Mouse (Mus musculus) limb, embryonic 11.5 days (tissue): ENCODE data around the gene Gpr152. TPM values are rescaled to one million over a fixed set of nuclear protein-coding genes. Genes with fewer than 3 reads are reported as not detected.

Source experiments
- ATAC-seq: fragments of 200-750 bp; cut with Nextera tagmentation; 2 replicates; pipeline ENCODE4 v1.8.0; 2017; ENCODE audit warnings: low read depth; ENCODE audit not compliant: insufficient number of reproducible peaks, low FRiP score, low TSS enrichment
- DNase-seq: peaks from one replicate; pipeline ENCODE4 v3.0.0-alpha.2; 2015; ENCODE audit warnings: low spot score
- H3K27ac ChIP-seq: fragments of 300-500 bp; sonication (generic); replicated peaks from 2 replicates; pipeline ENCODE4 v1.5.1; 2014; ENCODE audit warnings: low read depth, mild to moderate bottlenecking, low read length
- H3K27me3 ChIP-seq: fragments of 300-500 bp; sonication (generic); 2 replicates; pipeline ENCODE4 v1.6.1; 2014; ENCODE audit warnings: mild to moderate bottlenecking, low read length, mixed read lengths; ENCODE audit not compliant: control insufficient read depth, insufficient read depth
- H3K36me3 ChIP-seq: fragments of 300-500 bp; sonication (generic); 2 replicates; pipeline ENCODE4 v1.6.1; 2014; ENCODE audit warnings: mild to moderate bottlenecking, low read length, moderate library complexity, mixed read lengths; ENCODE audit not compliant: control insufficient read depth, insufficient read depth
- H3K4me1 ChIP-seq: fragments of 300-500 bp; sonication (generic); 2 replicates; pipeline ENCODE4 v1.6.1; 2014; ENCODE audit warnings: low read length, mixed read lengths; ENCODE audit not compliant: control insufficient read depth, insufficient read depth
- H3K4me2 ChIP-seq: fragments of 300-500 bp; sonication (generic); 2 replicates; pipeline ENCODE4 v1.6.1; 2014; ENCODE audit warnings: low read depth, mild to moderate bottlenecking, moderate library complexity; ENCODE audit not compliant: severe bottlenecking
- H3K4me3 ChIP-seq: fragments of 300-500 bp; sonication (generic); 2 replicates; pipeline ENCODE4 v1.5.1; 2014; ENCODE audit warnings: low read depth, low read length
- H3K9ac ChIP-seq: fragments of 300-500 bp; sonication (generic); 2 replicates; pipeline ENCODE4 v1.6.1; 2014; ENCODE audit warnings: mild to moderate bottlenecking, low read length
- H3K9me3 ChIP-seq: fragments of 300-500 bp; sonication (generic); 2 replicates; pipeline ENCODE4 v1.6.1; 2016; ENCODE audit warnings: low read length; ENCODE audit not compliant: control insufficient read depth
- WGBS: fragments of 180-500 bp; shearing (Covaris S2); extraction: QIAGEN DNeasy Blood & Tissue Kit; methylation state at CpG from one replicate; pipeline ENCODE4 v1.1.7; 2014; 5-methylcytosine and 5-hydroxymethylcytosine counted together
- polyA plus RNA-seq: library from polyadenylated mRNA; unstranded; fragments of >200 nt; fragmentation: Nextera tagmentation; extraction: Ambion mirVana; gene quantifications from 2 replicates; pipeline ENCODE4 v1.2.1, GENCODE M21; 2014

Gpr152 gene
- polyA plus RNA-seq, 1 experiment from 2014 or later = not detected

- WGBS = 82% methylated on average over 6 of the region's 6 CpGs
- Histone ChIP-seq H3K27ac (no peak overlapping the region), H3K27me3 (no peaks in the 10 kb centered on the region), H3K9me3 (no peaks in the 10 kb centered on the region), H3K4me2 (no peak overlapping the region), H3K4me3 (no peak overlapping the region), H3K9ac (no peak overlapping the region), H3K4me1 (no peaks in the 10 kb centered on the region), H3K36me3 (no peaks in the 10 kb centered on the region)
- DNase-seq (no peak), ATAC-seq (no peak)
Observed at GRCm38 (mm10) chr19:4140147-4140546, 560 bp downstream of the Gpr152 start.

- no peak overlapping the region for H3K9ac ChIP-seq
- DNase-seq = no peak
- no peak overlapping the region for H3K27ac ChIP-seq
- no peaks in the 10 kb centered on the region for H3K27me3 ChIP-seq
- 91% methylated on average over 18 of the region's 18 CpGs for WGBS
- ATAC-seq = no peak
- H3K9me3 ChIP-seq = no peaks in the 10 kb centered on the region
- 0 out of 2 replicates have a peak, but pooled peaks cover under 1% of the 10 kb centered on the region for H3K4me1 ChIP-seq
- no peaks in the 10 kb centered on the region for H3K36me3 ChIP-seq
- H3K4me3 ChIP-seq = no peak overlapping the region
- H3K4me2 ChIP-seq = no peak overlapping the region
Observed at GRCm38 (mm10) chr19:4142416-4143173, 3.0 kb downstream of the Gpr152 start.

GRCm38 (mm10) chr19:4143759-4144268, 4.2 kb downstream of the Gpr152 start, which contains the start of gene Cabp4:
Gene Cabp4, minus strand, starts transcription at chr19:4144033.
- no peak for DNase-seq
- peaks cover 7% of the 10 kb centered on the region for H3K4me1 ChIP-seq
- H3K4me2 ChIP-seq = no peak within 1 kb of the TSS
- no peaks in the 10 kb centered on the region for H3K27me3 ChIP-seq
- no peak within 1 kb of the TSS for H3K9ac ChIP-seq
- WGBS = 87% methylated on average over 7 of the region's 7 CpGs
- H3K36me3 ChIP-seq = no peaks in the 10 kb centered on the region
- H3K4me3 ChIP-seq = no peak within 1 kb of the TSS
- H3K27ac ChIP-seq = no peak within 1 kb of the TSS
- no peak for ATAC-seq
- no peaks in the 10 kb centered on the region for H3K9me3 ChIP-seq

GRCm38 (mm10) chr19:4144550-4145498, 5.2 kb downstream of the Gpr152 start:
- Histone ChIP-seq H3K9me3 (no peaks in the 10 kb centered on the region), H3K4me2 (no peak overlapping the region), H3K4me3 (no peak overlapping the region), H3K36me3 (no peaks in the 10 kb centered on the region), H3K27me3 (no peaks in the 10 kb centered on the region), H3K4me1 (peaks cover 15% of the 10 kb centered on the region), H3K27ac (no peak overlapping the region), H3K9ac (no peak overlapping the region)
- WGBS = 85% methylated on average over 16 of the region's 16 CpGs
- DNase-seq (no peak), ATAC-seq (no peak)

GRCm38 (mm10) chr19:4145936-4146335, 6.3 kb downstream of the Gpr152 start:
- WGBS = 92% methylated on average over 5 of the region's 5 CpGs
- DNase-seq = no peak
- Histone ChIP-seq H3K4me2 (no peak overlapping the region), H3K36me3 (peaks cover 3% of the 10 kb centered on the region), H3K9me3 (no peaks in the 10 kb centered on the region), H3K9ac (no peak overlapping the region), H3K4me1 (peaks cover 15% of the 10 kb centered on the region), H3K27me3 (no peaks in the 10 kb centered on the region), H3K27ac (no peak overlapping the region), H3K4me3 (no peak overlapping the region)
- ATAC-seq = no peak

GRCm38 (mm10) chr19:4146366-4147021, 6.9 kb downstream of the Gpr152 start:
- Histone ChIP-seq H3K9me3 (no peaks in the 10 kb centered on the region), H3K36me3 (peaks cover 8% of the 10 kb centered on the region), H3K27me3 (no peaks in the 10 kb centered on the region), H3K27ac (no peak overlapping the region), H3K4me3 (no peak overlapping the region), H3K4me2 (no peak overlapping the region), H3K9ac (no peak overlapping the region), H3K4me1 (peaks cover 15% of the 10 kb centered on the region)
- DNase-seq (no peak), ATAC-seq (no peak)
- WGBS = 62% methylated on average over 12 of the region's 12 CpGs

GRCm38 (mm10) chr19:4147022-4147405, 7.4 kb downstream of the Gpr152 start:
- Histone ChIP-seq H3K9ac (no peak overlapping the region), H3K36me3 (peaks cover 10% of the 10 kb centered on the region), H3K27ac (no peak overlapping the region), H3K4me3 (no peak overlapping the region), H3K9me3 (no peaks in the 10 kb centered on the region), H3K27me3 (no peaks in the 10 kb centered on the region), H3K4me1 (peaks cover 15% of the 10 kb centered on the region), H3K4me2 (no peak overlapping the region)
- ATAC-seq (no peak), DNase-seq (no peak)
- WGBS = 60% methylated on average over 3 of the region's 3 CpGs
